Mouse (Mus musculus) cerebellum, adult 18-20 months (tissue): ENCODE data around the gene 4930415L06Rik.

Experiments used
- DNase-seq, 2 experiments: peaks; one replicate each; pipeline ENCODE4 v3.0.0; 2021

Gene 4930415L06Rik

DNA sequence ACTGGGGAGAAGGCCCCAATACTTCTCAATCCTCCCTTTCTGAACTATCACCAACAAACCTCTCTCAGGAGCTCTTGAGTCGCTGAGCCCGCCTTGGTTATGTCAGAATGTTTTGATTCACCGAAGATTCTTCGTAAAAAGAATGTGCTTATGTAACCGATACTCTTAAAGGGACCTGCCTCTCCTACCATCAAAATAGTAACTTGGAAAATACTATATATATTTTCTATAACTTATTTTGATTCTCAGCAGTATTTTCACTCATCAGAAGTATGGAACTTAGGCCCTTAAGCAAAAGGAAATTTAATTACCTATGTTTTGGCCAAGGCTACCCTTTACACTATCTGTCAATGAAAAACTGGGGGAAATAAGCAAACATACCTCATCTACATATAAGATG, at the start of gene 4930415L06Rik:
Gene 4930415L06Rik (minus strand): TSS at position 101 of the 400 bp plus-strand sequence.
- no peak for DNase-seq

DNA sequence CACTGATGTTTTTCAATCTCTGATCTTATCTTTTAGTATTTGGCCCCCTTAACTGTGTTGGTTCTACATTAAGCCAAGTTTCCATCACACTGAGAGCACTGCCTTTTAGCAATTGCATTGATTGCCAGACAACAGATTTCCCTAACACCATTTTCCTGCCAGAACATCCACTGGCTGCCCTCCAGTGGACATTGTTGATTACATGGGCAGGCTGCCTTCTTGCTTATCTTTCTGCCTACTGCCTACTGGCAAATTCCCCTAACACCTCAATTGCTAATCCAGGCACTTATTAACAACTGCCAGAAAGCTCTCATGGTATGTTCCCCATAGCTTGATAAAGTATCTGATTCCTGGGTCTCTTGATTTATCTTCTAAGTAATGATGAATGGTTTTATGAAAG, 46.0 kb upstream of the 4930415L06Rik start:
- DNase-seq, result no peak

DNA sequence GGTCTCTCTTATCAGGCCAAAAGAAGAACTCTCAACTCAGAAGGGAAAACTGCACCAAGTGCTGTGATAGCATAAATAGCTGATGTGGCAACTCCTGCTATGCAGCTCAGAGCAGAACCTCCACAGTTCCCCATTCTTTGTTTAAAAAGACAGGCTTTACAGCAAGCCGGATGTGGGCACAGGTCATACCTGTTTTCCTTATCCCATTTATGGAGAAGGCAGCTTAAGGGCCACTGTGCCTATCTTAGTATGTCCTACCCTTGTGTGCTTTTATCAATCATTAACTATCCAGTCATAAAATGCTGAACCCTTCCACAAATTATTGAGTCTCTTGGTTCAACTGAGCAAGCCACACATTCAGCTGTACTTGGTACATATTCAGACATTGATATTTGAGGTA, 27.8 kb downstream of the 4930415L06Rik start:
- DNase-seq, result no peak
